Mouse (Mus musculus) midbrain, embryonic 14.5 days (tissue): ENCODE results near the gene Elmod2. TPM values are rescaled to one million over a fixed set of nuclear protein-coding genes. Genes with fewer than 3 reads are reported as not detected.
"Not testable (repeated sequence)": the region's sequence is repeated elsewhere in the genome, so short reads cannot be mapped to it uniquely, and the experiment has no call there.

ENCODE experiments used
- ATAC-seq: fragments of 200-750 bp; cut with Nextera tagmentation; 2 replicates; pipeline ENCODE4 v1.8.0; 2017; ENCODE audit warnings: moderate number of reproducible peaks, moderate library complexity; ENCODE audit not compliant: low FRiP score, low TSS enrichment
- DNase-seq: peaks from one replicate; pipeline ENCODE4 v3.0.0-alpha.2; 2015
- H3K27ac ChIP-seq: fragments of 300-500 bp; sonication (generic); replicated peaks from 2 replicates; pipeline ENCODE4 v1.5.1; 2014; ENCODE audit warnings: mild to moderate bottlenecking, low read depth, low read length, moderate library complexity
- H3K27me3 ChIP-seq: fragments of 300-500 bp; sonication (generic); 2 replicates; pipeline ENCODE4 v1.6.1; 2014; ENCODE audit warnings: low read length, control low read depth, mixed read lengths; ENCODE audit not compliant: control insufficient read depth, insufficient read depth
- H3K36me3 ChIP-seq: fragments of 300-500 bp; sonication (generic); 2 replicates; pipeline ENCODE4 v1.6.1; 2014; ENCODE audit warnings: low read length, control low read depth; ENCODE audit not compliant: control insufficient read depth, insufficient read depth
- H3K4me1 ChIP-seq: fragments of 300-500 bp; sonication (generic); 2 replicates; pipeline ENCODE4 v1.6.1; 2014; ENCODE audit warnings: mild to moderate bottlenecking, antibody characterized with exemption, low read length, control low read depth; ENCODE audit not compliant: control insufficient read depth, insufficient read depth
- H3K4me2 ChIP-seq: fragments of 300-500 bp; sonication (generic); 2 replicates; pipeline ENCODE4 v1.6.1; 2014; ENCODE audit warnings: mild to moderate bottlenecking, low read length, moderate library complexity
- H3K4me3 ChIP-seq: fragments of 300-500 bp; sonication (generic); replicated peaks from 2 replicates; pipeline ENCODE4 v1.5.1; 2014; ENCODE audit warnings: low read depth, low read length
- H3K9ac ChIP-seq: fragments of 300-500 bp; sonication (generic); replicated peaks from 2 replicates; pipeline ENCODE4 v1.6.1; 2014; ENCODE audit warnings: mild to moderate bottlenecking, low read length, moderate library complexity
- H3K9me3 ChIP-seq: fragments of 300-500 bp; sonication (generic); 2 replicates; pipeline ENCODE4 v1.6.1; 2016; ENCODE audit warnings: low read length, control low read depth, mixed read lengths; ENCODE audit not compliant: control insufficient read depth
- WGBS: fragments of 180-500 bp; shearing (Covaris S2); extraction: QIAGEN DNeasy Blood & Tissue Kit; methylation state at CpG from one replicate; pipeline ENCODE4 v1.1.7; 2014; 5-methylcytosine and 5-hydroxymethylcytosine counted together
- polyA plus RNA-seq: library from polyadenylated mRNA; unstranded; fragments of >200 nt; fragmentation: Nextera tagmentation; extraction: Ambion mirVana; gene quantifications from 2 replicates; pipeline ENCODE4 v1.2.1, GENCODE M21; 2014

Gene Elmod2
- polyA plus RNA-seq, 1 experiment from 2014 or later = 36.2 TPM

DNA sequence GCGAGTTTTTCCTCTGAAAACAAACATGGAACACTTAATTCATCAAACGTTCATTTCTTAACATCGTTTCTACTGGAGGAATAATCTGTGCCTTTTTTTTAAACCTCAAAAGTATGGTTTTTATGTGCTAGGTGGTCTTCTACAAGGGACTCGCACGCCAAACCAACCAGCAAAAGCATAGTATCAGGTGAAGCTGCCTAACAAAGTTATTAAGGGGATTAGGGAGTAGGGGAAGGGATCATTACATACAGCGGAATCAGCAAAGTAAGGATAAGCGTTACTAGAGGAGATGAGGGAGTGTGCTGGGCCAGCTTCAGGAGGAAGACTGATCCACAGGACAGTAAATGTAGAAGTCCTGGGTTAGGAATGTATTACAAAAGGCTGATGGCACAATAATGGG, 578 bp upstream of the Elmod2 start:
- no peaks in the 10 kb centered on the region for H3K27me3 ChIP-seq
- no peak overlapping the region for H3K9ac ChIP-seq
- no peak overlapping the region for H3K27ac ChIP-seq
- H3K36me3 ChIP-seq = peaks cover 14% of the 10 kb centered on the region
- H3K9me3 ChIP-seq = no peaks in the 10 kb centered on the region
- ATAC-seq (no peak), DNase-seq (no peak)
- WGBS = 9% methylated on average over 7 of the region's 7 CpGs
- H3K4me2 ChIP-seq = peak overlapping the region; percentile 85
- H3K4me3 ChIP-seq = peak overlapping the region; percentile 85
- no peaks in the 10 kb centered on the region for H3K4me1 ChIP-seq

DNA sequence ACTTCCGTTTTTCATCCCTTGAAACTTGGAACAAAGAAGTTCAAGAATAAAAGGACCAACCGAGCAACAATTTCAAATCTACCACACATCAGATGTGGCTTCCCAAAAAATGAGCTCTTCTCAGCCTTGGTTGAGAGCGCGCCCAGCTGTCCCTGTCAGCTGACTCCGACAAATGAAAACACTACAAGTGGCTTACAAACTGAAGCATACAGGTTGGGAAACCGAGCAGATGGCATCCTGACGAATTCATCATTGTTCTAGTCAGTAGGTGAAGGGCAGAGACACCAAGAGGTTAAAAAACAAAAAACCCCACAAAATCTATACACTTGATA, 753 bp downstream of the Elmod2 start:
- Histone ChIP-seq H3K4me1 (no peaks in the 10 kb centered on the region), H3K4me2 (peak overlapping the region; percentile 85), H3K27ac (peak overlapping the region; percentile 79), H3K9me3 (no peaks in the 10 kb centered on the region), H3K27me3 (no peaks in the 10 kb centered on the region), H3K4me3 (peak overlapping the region; percentile 85), H3K36me3 (peaks cover 25% of the 10 kb centered on the region), H3K9ac (peak overlapping the region; percentile 80)
- DNase-seq (peak; percentile 60), ATAC-seq (no peak)
- 9% methylated on average over 7 of the region's 7 CpGs for WGBS

DNA sequence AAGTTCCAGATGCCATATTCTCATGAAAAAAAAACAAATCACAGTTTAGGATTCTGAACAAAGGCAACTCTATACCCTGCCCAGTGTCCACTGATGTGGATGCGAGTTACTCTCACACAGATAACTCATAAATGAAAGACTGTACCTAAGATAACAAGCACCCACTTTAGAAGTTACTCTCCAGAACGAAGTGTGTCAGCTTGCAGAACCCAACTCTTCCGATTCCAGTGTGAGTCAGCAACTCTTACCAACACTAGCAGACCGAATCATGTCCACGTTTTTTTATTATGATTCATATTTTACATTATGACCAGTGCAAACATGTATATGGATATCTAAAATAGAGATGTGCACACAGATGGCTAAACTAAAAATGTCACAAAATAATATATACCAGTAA, 4.4 kb downstream of the Elmod2 start:
- WGBS = 93% methylated on average over 5 of the region's 5 CpGs
- Histone ChIP-seq H3K27me3 (no peaks in the 10 kb centered on the region), H3K36me3 (peaks cover 37% of the 10 kb centered on the region), H3K4me3 (no peak overlapping the region), H3K9me3 (no peaks in the 10 kb centered on the region), H3K4me1 (no peaks in the 10 kb centered on the region), H3K27ac (no peak overlapping the region), H3K4me2 (no peak overlapping the region), H3K9ac (no peak overlapping the region)
- DNase-seq = no peak
- ATAC-seq = no peak

DNA sequence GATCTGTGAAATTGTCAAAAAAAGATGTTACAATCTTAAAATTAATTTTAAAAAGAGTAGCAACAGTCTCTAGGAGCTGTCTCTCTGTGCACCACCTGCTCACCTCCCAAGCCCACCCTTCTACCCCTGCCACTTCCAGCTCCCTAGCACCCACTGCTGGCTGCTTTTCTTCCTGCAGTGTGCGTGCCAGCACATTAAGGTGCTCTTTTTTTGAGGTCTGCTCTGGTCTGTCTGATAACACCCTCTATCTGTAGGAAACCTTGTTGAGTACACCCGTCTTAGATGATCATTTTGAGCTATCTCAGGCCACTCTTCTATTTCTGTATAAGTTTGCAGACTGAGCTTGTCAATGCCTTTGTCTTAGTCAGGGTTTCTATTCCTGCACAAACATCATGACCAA, 9.2 kb downstream of the Elmod2 start:
- DNase-seq = no peak
- Histone ChIP-seq H3K27me3 (no peaks in the 10 kb centered on the region), H3K36me3 (peaks cover 61% of the 10 kb centered on the region), H3K4me2 (no peak overlapping the region), H3K9ac (no peak overlapping the region), H3K4me1 (no peaks in the 10 kb centered on the region), H3K9me3 (no peaks in the 10 kb centered on the region), H3K4me3 (no peak overlapping the region), H3K27ac (no peak overlapping the region)
- 86% methylated on average over 2 of the region's 2 CpGs for WGBS
- ATAC-seq = no peak

DNA sequence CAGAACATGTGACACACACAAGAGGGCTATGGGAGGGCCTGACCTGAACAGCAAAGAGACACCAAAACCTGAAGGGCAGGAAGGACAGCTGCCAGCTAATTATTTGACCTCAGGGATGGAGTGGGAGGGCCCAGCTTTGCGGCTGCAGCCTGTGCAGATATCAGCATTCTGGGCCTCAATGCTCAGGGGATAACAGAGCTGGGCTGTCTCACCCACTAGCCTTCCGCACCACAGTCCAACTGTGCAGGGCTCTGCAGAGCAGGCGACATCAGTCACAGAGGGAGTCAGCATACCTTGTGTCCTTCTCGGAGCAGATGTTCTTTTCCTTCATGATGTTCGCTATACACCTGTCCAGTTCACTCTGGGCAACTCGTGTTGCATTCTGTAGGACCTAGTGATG, 9.9 kb downstream of the Elmod2 start:
- Histone ChIP-seq H3K9ac (no peak overlapping the region), H3K36me3 (peaks cover 60% of the 10 kb centered on the region), H3K27me3 (no peaks in the 10 kb centered on the region), H3K4me1 (no peaks in the 10 kb centered on the region), H3K4me3 (no peak overlapping the region), H3K27ac (no peak overlapping the region), H3K9me3 (no peaks in the 10 kb centered on the region), H3K4me2 (no peak overlapping the region)
- no peak for ATAC-seq
- WGBS = 96% methylated on average over 6 of the region's 6 CpGs
- DNase-seq = no peak

DNA sequence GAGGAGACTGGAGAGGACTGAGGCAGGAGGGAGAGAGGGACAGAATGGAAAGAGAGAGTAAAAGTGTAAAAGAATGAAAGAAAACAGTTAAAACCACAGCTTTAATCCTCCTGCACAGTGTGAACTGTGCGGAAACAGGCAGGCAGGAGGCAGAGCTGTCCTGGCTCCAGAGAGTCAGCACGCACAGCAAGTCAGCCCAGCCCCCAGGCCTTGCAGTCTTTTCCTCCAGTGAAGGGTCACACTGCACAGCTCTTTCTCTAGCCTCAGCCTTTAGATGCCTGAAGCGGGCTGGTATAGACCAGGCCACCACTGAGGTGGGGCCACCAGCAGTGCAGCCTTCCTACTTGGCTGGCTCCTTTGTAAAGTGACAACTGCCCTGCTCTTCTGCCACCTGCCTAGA, 11.7 kb downstream of the Elmod2 start:
- H3K9me3 ChIP-seq = no peaks in the 10 kb centered on the region
- no peak overlapping the region for H3K9ac ChIP-seq
- no peak overlapping the region for H3K4me2 ChIP-seq
- WGBS = 51% methylated on average over 3 of the region's 3 CpGs
- H3K4me1 ChIP-seq = no peaks in the 10 kb centered on the region
- ATAC-seq (no peak), DNase-seq (no peak)
- no peak overlapping the region for H3K27ac ChIP-seq
- no peak overlapping the region for H3K4me3 ChIP-seq
- no peaks in the 10 kb centered on the region for H3K27me3 ChIP-seq
- peaks cover 68% of the 10 kb centered on the region for H3K36me3 ChIP-seq

DNA sequence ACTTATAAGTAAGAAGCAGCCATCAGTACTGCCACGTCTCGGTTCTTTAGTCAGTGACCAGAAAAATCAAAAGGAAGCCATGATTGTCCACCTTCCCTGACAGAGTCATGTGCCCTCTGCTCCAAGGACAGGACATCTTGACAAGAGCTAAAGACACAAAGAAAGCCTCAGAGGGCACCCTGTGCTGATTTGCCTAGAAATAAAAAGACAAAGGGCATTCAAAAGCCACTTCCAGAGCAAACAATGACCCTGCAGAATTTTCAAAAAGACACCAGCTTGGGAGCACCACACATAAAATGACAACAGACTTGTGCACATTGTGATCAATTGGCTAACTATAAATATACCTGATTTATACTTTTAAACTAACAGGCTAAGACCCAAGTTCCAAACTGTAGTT, 16.6 kb downstream of the Elmod2 start:
- no peak for DNase-seq
- no peak overlapping the region for H3K4me3 ChIP-seq
- no peaks in the 10 kb centered on the region for H3K4me1 ChIP-seq
- H3K9me3 ChIP-seq = no peaks in the 10 kb centered on the region
- H3K36me3 ChIP-seq = peaks cover 61% of the 10 kb centered on the region
- no peak overlapping the region for H3K9ac ChIP-seq
- H3K27ac ChIP-seq = no peak overlapping the region
- H3K4me2 ChIP-seq = no peak overlapping the region
- WGBS = 85% methylated on average over 2 of the region's 2 CpGs
- no peaks in the 10 kb centered on the region for H3K27me3 ChIP-seq
- ATAC-seq = no peak

DNA sequence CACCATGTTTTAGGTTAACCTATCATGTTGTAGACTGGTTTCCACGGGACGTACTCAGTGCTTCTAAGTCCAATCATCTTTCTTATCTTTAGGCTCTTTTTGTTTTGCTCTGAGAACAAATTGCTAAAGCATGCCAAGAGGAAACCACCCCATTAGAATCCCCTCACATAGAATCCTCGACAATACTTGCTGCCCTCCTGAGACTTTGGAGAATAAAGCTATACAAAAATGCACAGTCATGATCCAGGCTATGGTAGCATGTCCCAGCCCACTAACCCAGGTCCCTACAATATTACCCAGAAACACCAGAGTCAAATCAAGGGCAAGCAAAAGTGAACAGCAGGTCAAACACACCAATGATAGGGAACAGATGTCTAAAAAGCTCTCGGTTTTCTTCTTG, 17.2 kb downstream of the Elmod2 start:
- H3K36me3 ChIP-seq = peaks cover 57% of the 10 kb centered on the region
- H3K9ac ChIP-seq, H3K27me3 ChIP-seq, H3K4me3 ChIP-seq, H3K9me3 ChIP-seq, H3K4me2 ChIP-seq, H3K27ac ChIP-seq, ATAC-seq, DNase-seq, H3K4me1 ChIP-seq: not testable (repeated sequence)
- 90% methylated on average over 4 of the region's 4 CpGs for WGBS

DNA sequence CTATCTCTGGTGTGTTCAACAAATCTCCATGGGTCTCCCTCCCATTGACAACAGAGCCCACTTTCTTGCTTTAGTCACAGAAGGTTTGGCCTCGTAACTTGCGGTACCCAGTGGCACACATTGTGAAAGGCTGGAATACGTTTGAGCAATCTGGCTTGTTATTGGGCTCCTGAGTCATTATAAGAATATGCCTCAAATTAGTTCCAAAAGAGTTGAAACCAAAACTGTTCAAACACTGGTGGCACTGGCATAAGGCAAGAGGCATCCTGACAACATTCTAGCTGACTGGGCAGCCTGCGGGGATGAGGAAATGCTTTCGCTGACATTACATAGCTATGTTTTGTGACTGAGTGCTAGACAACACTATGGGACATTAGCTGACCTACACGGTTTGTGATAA, 22.4 kb downstream of the Elmod2 start:
- Histone ChIP-seq H3K4me3 (no peak overlapping the region), H3K9ac (no peak overlapping the region), H3K27me3 (no peaks in the 10 kb centered on the region), H3K27ac (no peak overlapping the region), H3K4me2 (no peak overlapping the region), H3K9me3 (no peaks in the 10 kb centered on the region), H3K4me1 (no peaks in the 10 kb centered on the region), H3K36me3 (peaks cover 19% of the 10 kb centered on the region; the same call in 1 of the 2 replicates)
- ATAC-seq (no peak), DNase-seq (no peak)
- WGBS = 92% methylated on average over 6 of the region's 6 CpGs
